Mouse (Mus musculus) thymus, postnatal 14 days (tissue): Measurements from ENCODE around the gene Naa10.
A peak's percentile ranks its signal among the peaks of the same experiment; 100 is the strongest.

Experiments used
- DNase-seq: peaks from one replicate; pipeline ENCODE4 v3.0.0; 2021

The Naa10 gene

GRCm38 (mm10) chrX:73914827-73915703 is 6.7 kb downstream of the Naa10 start:
- DNase-seq: peak; percentile 91

GRCm38 (mm10) chrX:73911588-73911987 is 10.2 kb downstream of the Naa10 start:
- DNase-seq: peak; percentile 82

- peak; percentile 85 for DNase-seq
These were observed 10.6 kb downstream of the Naa10 start for GRCm38 (mm10) chrX:73911156-73911555.

GRCm38 (mm10) chrX:73910451-73910850 is 11.3 kb downstream of the Naa10 start:
- no peak for DNase-seq

DNA sequence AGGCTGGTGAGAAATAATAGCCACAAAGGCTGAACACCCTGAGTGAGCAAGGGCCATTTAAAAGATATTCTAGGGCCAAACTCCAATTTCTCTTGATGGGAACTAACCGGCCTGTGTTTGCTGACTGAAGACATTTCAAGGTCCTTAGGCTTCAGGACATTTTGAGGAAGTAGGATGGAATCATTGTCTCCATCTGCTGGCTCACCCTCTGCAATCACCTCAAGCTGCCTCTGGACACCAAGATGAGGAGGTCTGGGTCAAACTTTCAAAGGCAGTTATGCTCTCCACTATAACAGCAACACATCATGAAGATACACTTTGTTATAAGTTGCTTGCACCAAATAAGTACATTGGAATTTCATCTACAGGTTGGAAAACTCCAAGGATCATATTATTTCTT is 11.7 kb downstream of the Naa10 start:
- no peak for DNase-seq

DNA sequence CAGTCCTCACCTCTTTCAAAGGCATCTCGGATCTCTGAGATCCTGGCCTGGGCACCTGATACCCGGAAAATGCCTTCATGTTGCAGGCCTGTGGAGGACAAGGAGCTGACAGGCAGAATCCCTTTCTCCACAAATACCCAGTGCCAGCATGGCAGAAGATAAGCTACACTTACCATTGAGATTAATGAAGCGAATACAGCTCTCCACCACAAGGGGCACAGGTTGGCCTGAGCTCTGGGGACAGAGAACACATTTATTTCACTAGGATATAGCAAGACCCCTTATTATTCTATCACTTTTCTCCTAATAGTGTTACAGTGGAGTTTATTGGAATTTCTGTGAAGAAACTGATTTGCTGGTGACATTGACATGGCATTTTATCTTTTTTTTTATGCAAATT is 23.8 kb downstream of the Naa10 start:
- no peak for DNase-seq

DNA sequence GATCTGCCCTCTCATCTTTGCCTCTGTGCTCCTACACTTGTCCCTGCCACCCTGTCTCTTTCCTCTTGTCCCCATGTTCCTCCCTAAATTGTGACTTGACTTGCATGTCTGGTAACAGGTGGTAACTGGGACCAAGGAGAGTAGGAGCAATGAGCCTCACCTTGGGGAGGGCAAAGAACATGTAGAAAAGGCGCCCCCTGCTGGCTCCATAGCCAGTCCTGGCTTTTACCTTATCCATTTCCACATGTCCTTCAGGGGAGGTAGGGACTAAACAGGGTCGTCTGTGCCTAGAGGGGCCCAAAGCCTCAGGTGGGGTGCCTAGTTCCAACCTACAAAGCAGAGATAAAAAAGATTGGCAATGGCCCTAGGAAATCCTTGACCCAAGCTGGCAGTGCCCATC is 26.0 kb downstream of the Naa10 start, which contains the start of gene L1cam:
TSS of gene L1cam (minus strand) at position 387 of the 400 bp plus-strand sequence.
- peak; percentile 71 for DNase-seq

DNA sequence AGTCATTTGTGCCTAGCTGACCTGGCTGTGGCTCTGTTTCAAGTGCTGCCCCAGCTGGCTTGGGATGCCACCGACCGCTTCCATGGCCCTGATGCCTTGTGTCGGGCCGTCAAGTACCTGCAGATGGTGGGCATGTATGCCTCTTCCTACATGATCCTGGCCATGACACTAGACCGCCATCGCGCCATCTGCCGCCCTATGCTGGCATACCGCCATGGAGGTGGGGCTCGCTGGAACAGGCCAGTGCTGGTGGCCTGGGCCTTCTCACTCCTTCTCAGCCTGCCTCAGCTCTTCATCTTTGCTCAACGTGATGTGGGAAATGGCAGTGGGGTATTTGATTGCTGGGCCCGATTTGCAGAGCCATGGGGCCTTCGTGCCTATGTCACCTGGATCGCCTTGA is 28.9 kb downstream of the Naa10 start:
- no peak for DNase-seq

GRCm38 (mm10) chrX:73891551-73892152 is 30.1 kb downstream of the Naa10 start, which contains the start of gene Avpr2:
Gene Avpr2 (plus strand): TSS chrX:73892102.
- no peak for DNase-seq

DNA sequence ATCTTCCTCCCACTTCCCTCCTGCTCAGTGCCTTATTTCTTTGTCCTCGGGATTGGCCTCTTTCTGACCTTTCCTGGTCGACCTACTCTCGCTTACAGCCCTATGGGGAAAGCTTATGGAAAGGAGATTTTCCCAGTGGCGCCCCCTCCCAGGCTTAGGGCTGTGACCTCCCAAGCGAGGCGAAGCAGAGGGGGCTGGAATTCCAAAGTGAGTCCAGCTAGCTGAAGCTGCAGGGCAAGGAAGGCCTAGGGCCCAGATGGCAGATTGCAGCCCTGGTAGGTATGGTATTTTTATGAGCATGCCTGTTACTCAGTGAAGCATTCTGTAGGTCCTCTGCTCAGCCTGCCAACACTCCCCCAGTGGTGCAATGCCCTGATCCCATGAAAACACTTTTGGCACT is 40.3 kb downstream of the Naa10 start:
- no peak for DNase-seq

DNA sequence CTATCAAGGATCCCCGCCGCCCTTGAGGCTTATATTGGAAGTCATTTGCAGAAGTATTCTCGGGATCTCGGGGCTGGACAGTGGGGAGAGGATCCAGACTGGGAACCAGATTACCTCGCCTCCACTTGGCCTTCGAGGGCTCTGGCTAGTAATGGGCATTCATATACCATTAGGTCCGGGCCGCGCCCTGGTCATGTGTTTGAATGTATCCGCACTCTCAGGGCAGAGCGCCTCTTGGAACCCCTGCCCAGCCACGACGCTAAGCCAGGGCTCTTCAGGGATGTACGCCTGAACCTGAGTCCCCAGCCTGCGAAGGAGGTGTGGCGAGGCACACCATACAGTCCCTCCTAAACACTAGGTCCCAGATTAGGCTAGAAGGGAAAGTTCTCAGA is 40.7 kb downstream of the Naa10 start:
- no peak for DNase-seq

GRCm38 (mm10) chrX:73880194-73881035 is 41.3 kb downstream of the Naa10 start:
- DNase-seq: peak; percentile 76

- DNase-seq: no peak
These were observed 44.7 kb downstream of the Naa10 start for GRCm38 (mm10) chrX:73877014-73877413.

DNA sequence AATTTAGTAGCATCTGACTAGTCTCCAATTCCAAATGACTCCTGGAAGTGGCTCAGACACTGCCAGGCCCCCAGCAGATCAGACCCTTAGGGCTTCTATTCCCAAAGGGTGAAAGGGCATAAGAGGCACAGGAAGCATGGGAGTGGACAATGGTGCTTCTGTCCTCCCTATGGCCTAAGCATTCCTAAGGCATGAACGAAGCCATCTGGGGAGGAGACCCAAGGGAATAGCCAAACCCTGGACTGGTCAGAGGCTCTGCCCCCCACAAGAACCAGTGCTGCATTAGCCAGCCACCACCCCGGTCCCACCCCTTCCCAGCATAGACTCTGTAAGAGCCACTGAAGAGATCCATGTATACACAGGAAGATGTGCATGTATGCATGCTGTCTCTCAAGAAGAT is 45.9 kb downstream of the Naa10 start:
- DNase-seq: no peak

DNA sequence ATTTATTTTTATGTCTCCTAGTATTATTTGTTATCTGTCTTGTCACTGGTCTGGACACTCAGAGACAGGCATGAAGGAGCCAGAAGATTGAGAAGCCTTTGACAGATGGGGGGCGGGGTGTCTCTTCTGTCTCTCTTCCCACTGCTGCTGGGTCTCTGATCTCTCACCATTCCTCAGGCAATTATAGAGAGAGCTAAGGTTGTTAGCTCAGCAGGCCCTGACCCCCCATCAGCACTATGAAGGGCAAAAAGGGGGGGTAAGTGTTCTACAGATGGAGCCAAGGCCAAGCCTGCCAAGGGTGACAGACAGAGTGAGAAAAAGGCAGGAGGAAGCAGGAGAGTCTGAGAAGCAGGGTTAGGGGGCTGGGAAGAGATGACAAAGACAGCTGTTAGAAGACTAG is 49.8 kb downstream of the Naa10 start:
- DNase-seq: no peak

GRCm38 (mm10) chrX:73871474-73871873 is 50.3 kb downstream of the Naa10 start:
- no peak for DNase-seq

GRCm38 (mm10) chrX:73869334-73869733 is 52.4 kb downstream of the Naa10 start:
- DNase-seq: peak; percentile 42

DNA sequence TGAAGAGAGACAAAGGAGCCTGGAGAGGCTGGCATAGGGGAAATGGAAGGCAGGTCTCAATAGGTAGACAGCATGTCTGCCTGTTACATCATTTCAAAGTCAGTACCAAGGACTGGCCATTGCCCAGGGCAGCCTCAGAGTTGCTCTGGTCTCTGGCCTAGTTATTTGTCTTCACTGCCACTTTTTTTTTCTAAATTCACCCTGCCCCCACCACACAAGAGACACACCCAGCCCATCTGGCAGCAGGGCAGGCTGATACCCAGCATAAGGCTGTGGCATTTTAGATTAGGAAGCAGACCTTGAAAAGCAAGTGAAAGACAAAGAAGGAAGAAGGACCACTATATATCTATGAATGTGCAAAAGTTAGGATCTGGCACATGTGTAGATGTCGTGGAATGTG is 53.9 kb downstream of the Naa10 start:
- no peak for DNase-seq

- no peak for DNase-seq
These were observed 54.5 kb downstream of the Naa10 start for GRCm38 (mm10) chrX:73867256-73867655.
